Mouse (Mus musculus) mouse embryonic stem cell (cell line): ENCODE data around the gene Zyg11b.

Experiments used
- in situ Hi-C, 2 experiments: fragments of 300-500 bp; cut with MboI; formaldehyde crosslinking; loops; 1 replicate in 1 of 2; 3 replicates in 1 of 2; pipeline ENCODE4 v1.14.3; 2019 to 2020; ENCODE audit warnings: low sequenced_read_pairs in 2 of 2, low pct_unique_long_range_greater_than_20kb in 1 of 2, mixed read lengths in 1 of 2; ENCODE audit not compliant: unreplicated experiment in 1 of 2

Zyg11b gene

GRCm38 (mm10) chr4:108323588-108323987 is 22.7 kb upstream of the Zyg11b start:
- in situ Hi-C loops, result no loop called here

GRCm38 (mm10) chr4:108320627-108321380 is 19.9 kb upstream of the Zyg11b start:
- in situ Hi-C loops, result no loop called here

- in situ Hi-C loops, result no loop called here
These were observed 18.9 kb upstream of the Zyg11b start for GRCm38 (mm10) chr4:108319747-108320146.

DNA sequence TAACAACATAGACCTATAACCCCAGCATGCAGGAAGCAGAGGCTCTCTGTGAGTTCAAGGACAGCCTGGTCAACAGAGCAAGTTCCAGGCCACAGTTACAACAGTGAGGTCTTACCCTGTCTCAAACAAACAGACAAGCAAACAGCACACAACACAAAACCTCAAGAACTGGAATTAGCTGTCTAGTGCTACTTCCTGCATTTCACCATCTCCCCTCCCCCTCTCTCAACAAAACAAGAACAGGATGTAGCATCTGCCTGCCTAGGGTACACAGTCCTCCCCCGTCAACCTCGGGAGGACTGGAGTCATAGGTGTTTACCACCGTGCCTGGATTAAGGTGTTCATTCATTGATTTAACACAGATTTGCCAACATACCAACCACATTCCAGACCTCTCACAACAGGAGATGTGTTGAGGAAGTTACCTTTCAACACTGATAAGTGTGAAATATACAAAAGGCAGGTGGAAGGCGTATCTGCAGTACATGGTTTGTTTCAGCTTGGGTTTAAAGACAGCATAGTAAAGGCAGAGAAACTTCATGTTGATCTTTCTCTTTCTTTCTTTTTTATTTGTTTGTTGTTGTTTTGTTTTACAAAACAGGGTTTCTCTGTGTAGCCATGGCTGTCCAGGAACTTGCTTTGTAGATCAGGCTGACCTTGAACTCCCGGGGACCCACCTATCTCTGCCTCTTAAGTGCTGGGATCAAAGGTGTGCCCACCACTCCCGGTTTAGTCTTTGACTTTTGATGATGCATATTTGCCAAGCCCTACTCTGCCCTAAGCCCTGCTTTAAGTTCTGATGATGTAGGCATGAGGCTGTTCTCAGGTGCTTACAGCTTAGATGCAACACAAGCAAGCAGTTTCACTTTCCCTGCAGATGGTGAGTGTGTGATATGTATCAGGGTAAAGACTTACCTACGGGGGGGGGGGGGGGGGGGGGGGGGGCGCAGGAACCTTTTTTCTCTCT is 18.0 kb upstream of the Zyg11b start:
- in situ Hi-C loops, result no loop called here

- in situ Hi-C loops, result no loop called here
These were observed 17.0 kb upstream of the Zyg11b start for GRCm38 (mm10) chr4:108317656-108318605.

GRCm38 (mm10) chr4:108314041-108314440 is 13.1 kb upstream of the Zyg11b start:
- in situ Hi-C loops, result no loop called here

GRCm38 (mm10) chr4:108310706-108311105 is 9.8 kb upstream of the Zyg11b start:
- in situ Hi-C loops, result no loop called here

DNA sequence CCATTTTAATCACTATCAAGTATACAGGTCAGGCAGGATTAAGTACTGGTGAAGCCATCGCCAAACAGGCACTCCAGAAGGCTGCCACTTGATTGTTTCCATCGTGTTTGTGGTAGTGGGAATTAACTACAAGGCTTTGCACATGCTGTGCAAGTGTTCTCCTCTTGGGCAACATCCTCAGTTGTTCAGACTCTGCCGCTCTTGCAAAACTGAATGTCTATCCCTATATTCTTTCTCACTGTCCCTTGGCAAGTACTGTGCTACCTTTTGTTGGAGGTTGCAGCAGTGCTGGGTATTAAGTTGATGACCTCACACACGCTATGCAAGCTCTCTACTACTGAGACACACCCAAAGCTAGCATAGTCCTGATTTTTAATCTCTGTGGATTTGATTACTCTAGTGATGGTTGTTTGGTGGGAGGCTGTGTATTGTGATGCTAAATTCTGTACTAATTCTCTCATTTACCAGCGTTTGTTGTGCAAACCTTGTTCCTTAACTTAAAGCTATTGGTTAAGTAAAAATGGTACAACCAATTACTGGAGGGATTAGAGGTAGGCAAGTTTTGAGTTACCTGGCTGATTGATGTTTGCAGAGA is 1.5 kb upstream of the Zyg11b start:
- in situ Hi-C loops, result no loop called here

DNA sequence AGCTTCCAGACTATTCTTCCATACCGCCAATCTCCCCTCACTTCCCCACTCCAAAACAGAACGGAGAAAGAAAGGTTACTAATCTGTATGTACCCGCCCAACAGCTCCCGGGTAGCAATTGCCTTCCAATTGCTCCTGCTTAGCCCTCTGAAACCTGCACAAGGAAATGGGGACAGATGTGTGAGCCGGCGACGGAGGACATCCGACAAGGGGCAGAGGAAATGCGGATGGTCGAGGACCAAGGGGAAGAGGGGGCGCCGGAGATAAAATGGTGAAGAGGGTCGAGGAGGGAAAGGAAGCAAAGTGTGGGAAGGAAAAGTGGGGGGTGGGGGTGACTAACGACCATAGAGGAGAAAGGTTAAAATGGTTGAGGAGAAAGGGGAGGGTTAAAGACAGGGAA is 630 bp downstream of the Zyg11b start:
- in situ Hi-C loops, result no loop called here

GRCm38 (mm10) chr4:108276973-108277372 is 23.9 kb downstream of the Zyg11b start:
- in situ Hi-C loops, result no loop called here

DNA sequence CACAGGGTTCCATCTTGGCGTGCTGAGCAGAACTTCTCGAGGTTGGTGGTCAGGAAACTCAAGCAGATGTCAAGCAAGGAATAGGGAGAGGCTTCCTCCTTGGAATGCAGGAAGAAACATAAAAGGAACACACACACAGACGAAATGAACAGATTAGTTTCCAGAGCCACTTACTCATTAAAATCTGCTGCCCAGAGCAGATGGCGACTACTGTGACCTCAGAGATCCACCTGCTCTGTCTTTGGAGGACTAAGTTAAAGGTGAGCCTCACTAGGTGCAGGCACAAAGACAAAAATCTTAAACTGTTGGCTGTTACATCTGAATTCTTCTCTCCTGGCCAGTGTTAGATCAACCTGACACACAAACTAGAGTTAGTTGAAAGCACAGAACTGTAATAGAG is 28.6 kb downstream of the Zyg11b start:
- in situ Hi-C loops, result no loop called here

DNA sequence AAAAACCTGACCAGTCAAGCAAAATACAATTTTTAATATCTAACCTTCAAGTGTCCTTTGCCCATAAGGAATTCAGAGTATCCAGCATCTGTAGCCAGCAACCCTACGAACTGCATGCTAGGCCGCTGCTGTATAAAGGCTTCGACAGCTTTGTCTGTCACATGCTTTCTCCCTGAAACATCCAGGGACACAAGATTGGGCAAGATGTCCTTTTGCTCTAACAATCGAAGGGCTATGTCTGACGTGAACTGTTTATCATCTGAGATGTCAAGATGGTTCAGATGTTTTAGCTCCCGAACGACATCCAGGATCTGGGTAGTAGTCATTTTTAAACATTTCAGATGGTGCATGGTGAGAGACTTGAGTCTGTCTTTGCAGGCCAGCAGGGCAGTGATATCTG is 35.1 kb downstream of the Zyg11b start:
- in situ Hi-C loops, result no loop called here

GRCm38 (mm10) chr4:108253317-108253716 is 47.6 kb downstream of the Zyg11b start:
- in situ Hi-C loops, result no loop called here

DNA sequence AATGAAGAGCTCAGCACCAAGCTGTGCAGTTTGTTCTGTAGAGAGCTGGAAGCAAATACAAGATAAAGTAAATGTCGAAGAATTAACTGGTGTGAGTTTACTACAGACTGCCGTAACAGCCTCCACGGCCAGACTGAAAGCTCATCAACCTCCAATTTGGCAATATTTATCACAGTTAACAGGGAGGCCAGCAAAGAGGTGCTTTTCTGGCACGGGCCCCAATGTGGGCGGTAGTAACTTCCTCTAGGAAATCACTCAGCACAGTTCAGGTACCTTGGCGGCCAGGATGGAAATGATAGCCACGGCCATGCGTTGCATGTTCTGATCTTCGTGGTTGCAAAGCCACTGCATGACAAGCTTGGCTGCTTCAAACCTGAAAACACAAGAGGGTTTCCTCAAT is 50.4 kb downstream of the Zyg11b start:
- in situ Hi-C loops, result no loop called here

GRCm38 (mm10) chr4:108249314-108249713 is 51.6 kb downstream of the Zyg11b start:
- in situ Hi-C loops, result no loop called here

GRCm38 (mm10) chr4:108233654-108234053 is 67.2 kb downstream of the Zyg11b start:
- in situ Hi-C loops, result no loop called here

DNA sequence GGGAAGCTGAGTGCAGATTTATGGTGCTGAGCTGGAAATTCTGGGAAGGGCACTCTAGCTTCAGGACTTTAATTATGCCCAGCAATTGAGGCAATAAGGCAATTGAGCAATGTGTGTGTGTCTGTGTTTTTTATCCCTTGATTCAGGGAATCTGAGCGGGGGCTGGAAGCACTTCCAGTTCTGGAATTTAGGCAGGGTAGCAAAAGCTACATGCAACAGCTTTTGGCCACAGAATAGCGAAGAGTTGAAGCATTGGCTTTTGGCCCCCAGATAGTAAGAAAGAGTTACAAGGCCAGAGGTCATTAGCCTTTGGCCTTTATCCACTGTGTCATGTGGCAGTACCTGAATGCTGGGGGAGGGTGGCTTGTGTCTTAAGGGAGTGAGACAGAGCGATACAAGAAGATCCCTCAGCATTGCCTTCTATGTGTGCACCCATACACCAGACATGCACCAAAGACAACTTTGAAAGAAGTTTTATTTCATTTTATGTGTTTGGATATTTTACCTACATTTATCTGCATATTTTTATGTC is 75.5 kb downstream of the Zyg11b start:
- in situ Hi-C loops, result no loop called here

DNA sequence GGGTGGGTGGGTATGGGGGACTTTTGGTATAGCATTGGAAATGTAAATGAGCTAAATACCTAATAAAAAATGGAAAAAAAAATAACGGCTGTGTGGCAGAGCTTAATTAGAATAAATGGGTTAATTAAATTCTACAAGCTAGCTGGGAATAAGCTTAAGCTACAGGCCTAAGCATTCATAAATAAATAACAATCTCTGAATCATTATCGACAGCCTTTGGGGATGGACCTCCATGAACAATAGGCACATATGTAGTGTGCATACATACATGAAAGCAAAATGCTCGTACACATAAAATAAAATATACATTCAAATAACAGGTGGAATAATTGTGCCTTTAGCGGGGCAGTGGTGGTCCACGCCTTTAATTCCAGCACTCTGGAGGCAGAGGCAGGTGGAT is 78.4 kb downstream of the Zyg11b start:
- in situ Hi-C loops, result no loop called here
